Mouse (Mus musculus) midbrain, postnatal 0 days (tissue): ENCODE data around the gene Olfr370. TPM values are rescaled to one million over a fixed set of nuclear protein-coding genes. Genes with fewer than 3 reads are reported as not detected.

ENCODE experiments used
- ATAC-seq: fragments of 200-750 bp; cut with Nextera tagmentation; 2 replicates; pipeline ENCODE4 v1.8.0; 2017; ENCODE audit warnings: moderate number of reproducible peaks, mild to moderate bottlenecking, moderate TSS enrichment, moderate library complexity; ENCODE audit not compliant: low FRiP score
- DNase-seq: peaks from one replicate; pipeline ENCODE4 v3.0.0-alpha.2; 2015; ENCODE audit warnings: low spot score
- H3K27ac ChIP-seq: fragments of 300-500 bp; sonication (generic); 2 replicates; pipeline ENCODE4 v1.5.1; 2014; ENCODE audit warnings: low read depth, mild to moderate bottlenecking, low read length, mixed read lengths
- H3K27me3 ChIP-seq: fragments of 300-500 bp; sonication (generic); 2 replicates; pipeline ENCODE4 v1.6.1; 2014; ENCODE audit warnings: low read length, control low read depth, mixed read lengths; ENCODE audit not compliant: insufficient read depth
- H3K36me3 ChIP-seq: fragments of 300-500 bp; sonication (generic); 2 replicates; pipeline ENCODE4 v1.6.1; 2014; ENCODE audit warnings: low read length, control low read depth, mixed read lengths; ENCODE audit not compliant: insufficient read depth
- H3K4me1 ChIP-seq: fragments of 300-500 bp; sonication (generic); 2 replicates; pipeline ENCODE4 v1.6.1; 2014; ENCODE audit warnings: mild to moderate bottlenecking, control low read depth, antibody characterized with exemption, low read length, mixed read lengths; ENCODE audit not compliant: insufficient read depth
- H3K4me2 ChIP-seq: fragments of 300-500 bp; sonication (generic); 2 replicates; pipeline ENCODE4 v1.6.1; 2014; ENCODE audit warnings: low read depth, mild to moderate bottlenecking, low read length, mixed read lengths; ENCODE audit not compliant: poor library complexity, severe bottlenecking
- H3K4me3 ChIP-seq: fragments of 300-500 bp; sonication (generic); 2 replicates; pipeline ENCODE4 v1.5.1; 2014; ENCODE audit warnings: low read depth, mild to moderate bottlenecking, low read length, moderate library complexity
- H3K9ac ChIP-seq: fragments of 300-500 bp; sonication (generic); replicated peaks from 2 replicates; pipeline ENCODE4 v1.6.1; 2014; ENCODE audit warnings: mild to moderate bottlenecking, low read length, moderate library complexity, mixed read lengths; ENCODE audit not compliant: poor library complexity, severe bottlenecking
- H3K9me3 ChIP-seq: fragments of 300-500 bp; sonication (generic); 2 replicates; pipeline ENCODE4 v1.6.1; 2016; ENCODE audit warnings: low read length, control low read depth
- CTCF ChIP-seq: IDR thresholded peaks from 2 replicates; pipeline ENCODE4 v1.5.1; 2016; ENCODE audit warnings: antibody characterized with exemption, mild to moderate bottlenecking
- WGBS: fragments of 180-500 bp; shearing (Covaris S2); extraction: QIAGEN DNeasy Blood & Tissue Kit; methylation state at CpG from one replicate; pipeline ENCODE4 v1.1.7; 2014; 5-methylcytosine and 5-hydroxymethylcytosine counted together
- polyA plus RNA-seq: library from polyadenylated mRNA; unstranded; fragments of >200 nt; fragmentation: Nextera tagmentation; extraction: Ambion mirVana; gene quantifications from 2 replicates; pipeline ENCODE4 v1.2.1, GENCODE M21; 2015
- total RNA-seq: library from RNA; depleted of rRNA; stranded (reverse); fragments of >200 nt; gene quantifications from 2 replicates; pipeline ENCODE4 v1.2.3, GENCODE M21; 2014

The Olfr370 gene
- total and polyA plus RNA-seq, 2 experiments from 2014 or later = not detected

GRCm38 (mm10) chr8:83562669-83563068 is 27.1 kb downstream of the Olfr370 start:
- H3K27me3 ChIP-seq = no peaks in the 10 kb centered on the region
- no peak overlapping the region for H3K9ac ChIP-seq
- TF ChIP-seq CTCF = no peak
- H3K9me3 ChIP-seq = no peaks in the 10 kb centered on the region
- no peak overlapping the region for H3K4me2 ChIP-seq
- ATAC-seq (no peak), DNase-seq (no peak)
- no peak overlapping the region for H3K27ac ChIP-seq
- WGBS = 89% methylated on average over 3 of the region's 3 CpGs
- peaks cover 3% of the 10 kb centered on the region; the same call in 1 of the 2 replicates for H3K4me1 ChIP-seq
- no peak overlapping the region for H3K4me3 ChIP-seq
- H3K36me3 ChIP-seq = no peaks in the 10 kb centered on the region

GRCm38 (mm10) chr8:83563246-83563645 is 27.7 kb downstream of the Olfr370 start:
- ATAC-seq (no peak), DNase-seq (no peak)
- Histone ChIP-seq H3K4me3 (no peak overlapping the region), H3K4me2 (no peak overlapping the region), H3K36me3 (no peaks in the 10 kb centered on the region), H3K27ac (no peak overlapping the region), H3K9me3 (no peaks in the 10 kb centered on the region), H3K9ac (no peak overlapping the region), H3K27me3 (no peaks in the 10 kb centered on the region), H3K4me1 (peaks cover 9% of the 10 kb centered on the region; the same call in 1 of the 2 replicates)
- WGBS = 73% methylated on average over 4 of the region's 4 CpGs
- no peak for TF ChIP-seq CTCF

- ATAC-seq = peak; percentile 2; the same call in 1 of the 2 replicates
- 74% methylated on average over 9 of the region's 9 CpGs for WGBS
Measured at GRCm38 (mm10) chr8:83565731-83566375, 30.3 kb downstream of the Olfr370 start.

DNA sequence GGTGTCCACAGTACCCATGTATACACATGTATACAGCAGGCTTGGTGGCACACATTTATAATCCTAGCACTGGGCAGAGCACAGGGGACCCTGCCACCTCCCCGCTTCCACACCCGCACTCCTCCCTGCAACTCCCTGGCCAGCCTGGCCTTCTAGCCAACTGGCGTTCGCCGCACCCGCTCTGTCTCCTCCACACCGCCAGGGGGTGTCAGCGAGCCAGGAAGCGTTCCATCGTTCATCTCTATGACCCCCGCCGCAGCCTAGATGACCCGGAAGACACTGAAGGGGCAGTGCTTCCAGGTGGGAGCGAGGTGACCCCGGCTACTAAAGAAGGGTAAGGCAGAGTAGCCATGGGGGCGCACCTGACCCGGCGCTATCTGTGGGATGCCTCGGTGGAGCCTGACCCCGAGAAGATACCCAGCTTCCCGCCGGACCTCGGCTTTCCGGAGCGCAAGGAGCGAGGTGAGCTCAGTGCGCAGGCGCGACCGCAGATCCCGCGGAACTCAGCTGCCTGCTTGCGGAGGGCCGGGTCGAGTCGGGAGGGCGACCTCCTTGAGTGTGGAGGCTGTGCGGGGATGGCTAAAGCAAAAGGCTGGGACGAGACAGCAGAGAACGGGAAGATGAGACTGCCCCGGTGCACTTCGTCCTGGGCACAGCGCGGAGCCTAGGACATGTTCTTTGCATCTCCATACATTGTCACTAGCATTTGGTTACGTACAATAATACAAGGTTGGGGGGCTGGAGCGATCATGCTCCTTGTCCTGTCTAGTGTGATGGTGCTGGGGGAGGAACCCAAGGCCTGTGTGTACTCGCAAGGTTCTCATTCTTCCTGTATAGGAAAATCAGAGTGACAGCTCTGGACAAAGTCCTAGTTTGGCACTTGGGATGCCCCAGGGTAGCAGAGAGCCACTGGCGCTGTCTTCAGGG is 31.2 kb downstream of the Olfr370 start, which contains the start of gene Ndufb7:
Ndufb7 (plus strand) TSS at position 203 of the 927 bp plus-strand sequence.
- DNase-seq (peak; percentile 94), ATAC-seq (peak; percentile 88)
- Histone ChIP-seq H3K27ac (peak within 1 kb of the TSS; percentile 83), H3K4me2 (peak within 1 kb of the TSS; percentile 97), H3K9ac (peak within 1 kb of the TSS; percentile 87), H3K36me3 (peaks cover 18% of the 10 kb centered on the region), H3K9me3 (no peaks in the 10 kb centered on the region), H3K4me1 (peaks cover 9% of the 10 kb centered on the region; the same call in 1 of the 2 replicates), H3K27me3 (no peaks in the 10 kb centered on the region), H3K4me3 (peak within 1 kb of the TSS; percentile 72)
- under 1% methylated on average over 48 of the region's 48 CpGs for WGBS
- peak; percentile 99 for TF ChIP-seq CTCF

More at GRCm38 (mm10) chr8:83565731-83566375, 30.3 kb downstream of the Olfr370 start:
- Histone ChIP-seq H3K27ac (no peak overlapping the region), H3K4me1 (peaks cover 9% of the 10 kb centered on the region; the same call in 1 of the 2 replicates), H3K4me2 (no peak overlapping the region), H3K36me3 (peaks cover 11% of the 10 kb centered on the region), H3K27me3 (no peaks in the 10 kb centered on the region), H3K4me3 (no peak overlapping the region), H3K9me3 (no peaks in the 10 kb centered on the region), H3K9ac (no peak overlapping the region)
- no peak for DNase-seq
- TF ChIP-seq CTCF = peak; percentile 38

DNA sequence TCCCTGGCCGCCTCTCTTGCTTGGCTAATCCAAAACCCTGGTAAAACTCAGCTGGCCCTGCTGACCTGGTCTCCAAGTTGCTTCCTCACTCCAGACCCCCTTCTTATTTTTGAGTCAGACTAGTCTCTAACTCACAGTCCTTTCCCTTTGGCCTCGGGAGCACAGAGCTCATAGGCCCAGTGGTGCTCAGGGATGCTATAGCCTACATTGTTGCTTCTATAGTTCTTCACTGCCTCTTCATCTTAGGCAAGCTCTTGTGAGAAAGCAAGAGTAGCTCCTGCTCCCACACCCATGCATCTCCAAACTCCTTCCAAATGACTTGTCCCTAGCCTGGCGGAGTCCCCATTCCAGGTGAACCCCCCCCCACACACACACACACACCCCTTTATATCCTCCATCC is 32.1 kb downstream of the Olfr370 start:
- H3K4me1 ChIP-seq = peaks cover 9% of the 10 kb centered on the region; the same call in 1 of the 2 replicates
- peak overlapping the region; percentile 72 for H3K4me3 ChIP-seq
- no peak overlapping the region for H3K27ac ChIP-seq
- ATAC-seq (no peak), DNase-seq (no peak)
- WGBS = 61% methylated on average over 3 of the region's 3 CpGs
- H3K9me3 ChIP-seq = no peaks in the 10 kb centered on the region
- no peak for TF ChIP-seq CTCF
- peak overlapping the region; percentile 87 for H3K9ac ChIP-seq
- H3K4me2 ChIP-seq = peak overlapping the region; percentile 97
- peaks cover 27% of the 10 kb centered on the region for H3K36me3 ChIP-seq
- no peaks in the 10 kb centered on the region for H3K27me3 ChIP-seq
